Mouse (Mus musculus): ENCODE data around the gene AL607142.1. TPM values are rescaled to one million over a fixed set of nuclear protein-coding genes. Genes with fewer than 3 reads are reported as not detected.

AL607142.1 gene
- polyA plus RNA-seq, 1 experiment = not detected

- H3K4me1 ChIP-seq (ENCODE audit: control insufficient read depth, insufficient read depth, low read length) = no peaks in the 10 kb centered on the region
Observed at GRCm38 (mm10) chr4:120106362-120106761, 41.6 kb downstream of the AL607142.1 start.

GRCm38 (mm10) chr4:120107787-120108186 lies 43.0 kb downstream of the AL607142.1 start:
- Histone ChIP-seq H3K4me3 (ENCODE audit: insufficient read depth, low read depth, low read length) (no peak overlapping the region), H3K27ac (ENCODE audit: insufficient read depth, low read depth, low read length) (no peak overlapping the region), H3K4me1 (ENCODE audit: control insufficient read depth, insufficient read depth, low read length) (no peaks in the 10 kb centered on the region)
- TF ChIP-seq POLR2A (IDR thresholded peaks at IDR 0.05; ENCODE audit: insufficient read depth, low read depth, low read length) (no peak), CTCF (IDR thresholded peaks at IDR 0.05; ENCODE audit: insufficient read depth, low read depth, low read length) (no peak)
- WGBS = 80% methylated on average over 8 of the region's 8 CpGs

More at GRCm38 (mm10) chr4:120106362-120106761, 41.6 kb downstream of the AL607142.1 start:
- TF ChIP-seq CTCF (IDR thresholded peaks at IDR 0.05; ENCODE audit: insufficient read depth, low read depth, low read length) (no peak), POLR2A (IDR thresholded peaks at IDR 0.05; ENCODE audit: insufficient read depth, low read depth, low read length) (no peak)
- no peak overlapping the region for H3K27ac ChIP-seq (ENCODE audit: insufficient read depth, low read depth, low read length)
- WGBS = 95% methylated on average over 3 of the region's 3 CpGs
- H3K4me3 ChIP-seq (ENCODE audit: insufficient read depth, low read depth, low read length) = no peak overlapping the region

GRCm38 (mm10) chr4:120115516-120115915 lies 50.7 kb downstream of the AL607142.1 start:
- no peak for TF ChIP-seq POLR2A (IDR thresholded peaks at IDR 0.05; ENCODE audit: insufficient read depth, low read depth, low read length)
- no peak for TF ChIP-seq CTCF (IDR thresholded peaks at IDR 0.05; ENCODE audit: insufficient read depth, low read depth, low read length)
- WGBS = 87% methylated on average over 3 of the region's 3 CpGs
- Histone ChIP-seq H3K4me1 (ENCODE audit: control insufficient read depth, insufficient read depth, low read length) (no peaks in the 10 kb centered on the region), H3K4me3 (ENCODE audit: insufficient read depth, low read depth, low read length) (no peak overlapping the region), H3K27ac (ENCODE audit: insufficient read depth, low read depth, low read length) (no peak overlapping the region)

GRCm38 (mm10) chr4:120116312-120116711 lies 51.5 kb downstream of the AL607142.1 start:
- H3K4me1 ChIP-seq (ENCODE audit: control insufficient read depth, insufficient read depth, low read length) = no peaks in the 10 kb centered on the region
- no peak for TF ChIP-seq CTCF (IDR thresholded peaks at IDR 0.05; ENCODE audit: insufficient read depth, low read depth, low read length)
- no peak for TF ChIP-seq POLR2A (IDR thresholded peaks at IDR 0.05; ENCODE audit: insufficient read depth, low read depth, low read length)
- H3K27ac ChIP-seq (ENCODE audit: insufficient read depth, low read depth, low read length) = no peak overlapping the region
- 87% methylated on average over 1 of the region's 1 CpGs for WGBS
- H3K4me3 ChIP-seq (ENCODE audit: insufficient read depth, low read depth, low read length) = no peak overlapping the region

- TF ChIP-seq CTCF (IDR thresholded peaks at IDR 0.05; ENCODE audit: insufficient read depth, low read depth, low read length) (peak; percentile 86), POLR2A (IDR thresholded peaks at IDR 0.05; ENCODE audit: insufficient read depth, low read depth, low read length) (no peak)
- WGBS = 30% methylated on average over 8 of the region's 8 CpGs
- Histone ChIP-seq H3K4me1 (ENCODE audit: control insufficient read depth, insufficient read depth, low read length) (peaks cover 4% of the 10 kb centered on the region; the same call in 1 of the 2 replicates), H3K27ac (ENCODE audit: insufficient read depth, low read depth, low read length) (no peak overlapping the region), H3K4me3 (ENCODE audit: insufficient read depth, low read depth, low read length) (no peak overlapping the region)
Observed at GRCm38 (mm10) chr4:120120276-120120675, 55.5 kb downstream of the AL607142.1 start.

- TF ChIP-seq POLR2A (IDR thresholded peaks at IDR 0.05; ENCODE audit: insufficient read depth, low read depth, low read length) (no peak), CTCF (IDR thresholded peaks at IDR 0.05; ENCODE audit: insufficient read depth, low read depth, low read length) (no peak)
- H3K27ac ChIP-seq (ENCODE audit: insufficient read depth, low read depth, low read length) = no peak overlapping the region
- H3K4me3 ChIP-seq (ENCODE audit: insufficient read depth, low read depth, low read length) = no peak overlapping the region
- H3K4me1 ChIP-seq (ENCODE audit: control insufficient read depth, insufficient read depth, low read length) = peaks cover 32% of the 10 kb centered on the region
- WGBS = 85% methylated on average over 6 of the region's 6 CpGs
Observed at GRCm38 (mm10) chr4:120124656-120125055, 59.9 kb downstream of the AL607142.1 start.

- TF ChIP-seq POLR2A (IDR thresholded peaks at IDR 0.05; ENCODE audit: insufficient read depth, low read depth, low read length) = no peak
- no peak for TF ChIP-seq CTCF (IDR thresholded peaks at IDR 0.05; ENCODE audit: insufficient read depth, low read depth, low read length)
- 50% methylated on average over 6 of the region's 6 CpGs for WGBS
- Histone ChIP-seq H3K4me3 (ENCODE audit: insufficient read depth, low read depth, low read length) (no peak overlapping the region), H3K27ac (ENCODE audit: insufficient read depth, low read depth, low read length) (no peak overlapping the region), H3K4me1 (ENCODE audit: control insufficient read depth, insufficient read depth, low read length) (peaks cover 35% of the 10 kb centered on the region)
Observed at GRCm38 (mm10) chr4:120126047-120126446, 61.3 kb downstream of the AL607142.1 start.

GRCm38 (mm10) chr4:120127333-120127732 lies 62.5 kb downstream of the AL607142.1 start:
- Histone ChIP-seq H3K4me3 (ENCODE audit: insufficient read depth, low read depth, low read length) (no peak overlapping the region), H3K27ac (ENCODE audit: insufficient read depth, low read depth, low read length) (no peak overlapping the region), H3K4me1 (ENCODE audit: control insufficient read depth, insufficient read depth, low read length) (peaks cover 35% of the 10 kb centered on the region)
- TF ChIP-seq CTCF (IDR thresholded peaks at IDR 0.05; ENCODE audit: insufficient read depth, low read depth, low read length) = no peak
- TF ChIP-seq POLR2A (IDR thresholded peaks at IDR 0.05; ENCODE audit: insufficient read depth, low read depth, low read length) = no peak
- 88% methylated on average over 3 of the region's 3 CpGs for WGBS

- H3K4me1 ChIP-seq (ENCODE audit: control insufficient read depth, insufficient read depth, low read length) = peaks cover 35% of the 10 kb centered on the region
- 7% methylated on average over 4 of the region's 4 CpGs for WGBS
- H3K4me3 ChIP-seq (ENCODE audit: insufficient read depth, low read depth, low read length) = no peak overlapping the region
- no peak overlapping the region for H3K27ac ChIP-seq (ENCODE audit: insufficient read depth, low read depth, low read length)
- TF ChIP-seq POLR2A (IDR thresholded peaks at IDR 0.05; ENCODE audit: insufficient read depth, low read depth, low read length) (no peak), CTCF (IDR thresholded peaks at IDR 0.05; ENCODE audit: insufficient read depth, low read depth, low read length) (no peak)
Observed at GRCm38 (mm10) chr4:120128033-120128432, 63.2 kb downstream of the AL607142.1 start.
